19 mouse cellular contexts compared by ENCODE assay signal in the genomic region with DNA sequence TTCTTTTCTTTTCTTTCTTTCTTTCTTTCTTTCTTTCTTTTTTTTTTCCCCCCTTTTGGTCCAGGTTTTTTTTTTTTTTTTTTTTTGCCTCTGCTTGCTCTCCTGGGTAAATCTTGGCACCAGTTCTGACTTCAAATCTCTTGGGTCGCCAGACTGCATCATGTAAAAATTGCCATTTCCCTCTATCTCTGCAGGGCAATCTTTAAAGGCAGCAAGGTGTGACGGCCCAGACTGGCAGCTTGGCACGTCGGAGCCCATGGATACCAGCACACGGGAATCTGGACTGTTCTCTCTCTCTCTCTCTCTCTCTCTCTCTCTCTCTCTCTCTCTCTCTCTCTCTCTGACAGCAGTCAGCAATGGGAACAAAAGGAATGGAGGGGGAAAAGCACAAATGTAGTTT.
DNase-seq lines count a peak whose midpoint lies in the region; ATAC-seq lines count a peak whose summit lies in the region.
"Had no signal": no experiment of that assay in that cellular context is flagged by ENCODE, and none has a peak within 500 bp of the region (broad histone marks: within the 10 kb centered on the region; RNA-seq: fewer than 3 reads in every experiment).

No protein-coding gene starts in this region.

- H3K36me3 ChIP-seq in midbrain, embryonic 13.5 days, result no peaks in the 10 kb centered on the region
- H3K36me3 ChIP-seq in midbrain, embryonic 11.5 days (ENCODE audit: control insufficient read depth, insufficient read depth, low read length), result no peaks in the 10 kb centered on the region
- H3K36me3 ChIP-seq in hindbrain, embryonic 14.5 days (replicated peaks; ENCODE audit: control insufficient read depth, insufficient read depth), result no peaks in the 10 kb centered on the region
- H3K36me3 ChIP-seq in neural tube, embryonic 15.5 days, result no peaks in the 10 kb centered on the region
- H3K36me3 ChIP-seq: embryonic facial prominence, embryonic 10.5 days; midbrain, embryonic 12.5 days had no signal

- no peak overlapping the region for H3K4me2 ChIP-seq in midbrain, embryonic 13.5 days (replicated peaks)
- no peak overlapping the region for H3K4me2 ChIP-seq in midbrain, embryonic 11.5 days
- peak overlapping the region; percentile 30 for H3K4me2 ChIP-seq in hindbrain, embryonic 14.5 days (replicated peaks)
- H3K4me2 ChIP-seq in neural tube, embryonic 15.5 days, result peak overlapping the region; percentile 34
- H3K4me2 ChIP-seq: midbrain, embryonic 12.5 days had no signal

- H3K27me3 ChIP-seq in midbrain, embryonic 13.5 days, result no peaks in the 10 kb centered on the region
- H3K27me3 ChIP-seq in midbrain, embryonic 11.5 days (ENCODE audit: control insufficient read depth, insufficient read depth, low read length), result no peaks in the 10 kb centered on the region
- H3K27me3 ChIP-seq in hindbrain, embryonic 14.5 days (ENCODE audit: control insufficient read depth, insufficient read depth, low read length), result no peaks in the 10 kb centered on the region
- H3K27me3 ChIP-seq in neural tube, embryonic 15.5 days (replicated peaks), result no peaks in the 10 kb centered on the region
- H3K27me3 ChIP-seq: midbrain, embryonic 12.5 days had no signal

- H3K4me1 ChIP-seq in midbrain, embryonic 13.5 days (replicated peaks), result peaks cover 16% of the 10 kb centered on the region
- no peaks in the 10 kb centered on the region for H3K4me1 ChIP-seq in midbrain, embryonic 11.5 days (ENCODE audit: control insufficient read depth, insufficient read depth, low read length)
- peaks cover 4% of the 10 kb centered on the region; the same call in 1 of the 2 replicates for H3K4me1 ChIP-seq in hindbrain, embryonic 14.5 days (replicated peaks; ENCODE audit: control insufficient read depth, insufficient read depth, low read length)
- peaks cover 20% of the 10 kb centered on the region for H3K4me1 ChIP-seq in neural tube, embryonic 15.5 days
- H3K4me1 ChIP-seq: embryonic facial prominence, embryonic 10.5 days had no signal

- peak; percentile 10 for DNase-seq in cerebellum, adult 9-11 months
- no peak for DNase-seq in cerebellum, adult 11 months
- DNase-seq in midbrain, embryonic 11.5 days (ENCODE audit: low spot score, missing footprints), result no peak
- DNase-seq in hindbrain, embryonic 14.5 days (ENCODE audit: low spot score), result peak; percentile 64
- no peak for DNase-seq in embryo, embryonic 11 days
- DNase-seq in right cerebral cortex, postnatal 4 days, result no peak
- DNase-seq: adrenal gland, postnatal 36 days; heart, adult 18-20 months; heart, postnatal 14 days; liver, postnatal 0 days; lung, postnatal 36 days had no signal

- no peaks in the 10 kb centered on the region for H3K9me3 ChIP-seq in midbrain, embryonic 13.5 days
- H3K9me3 ChIP-seq in midbrain, embryonic 11.5 days (ENCODE audit: control insufficient read depth, low read length), result no peaks in the 10 kb centered on the region
- H3K9me3 ChIP-seq in hindbrain, embryonic 14.5 days (ENCODE audit: control insufficient read depth, low read length), result no peaks in the 10 kb centered on the region
- H3K9me3 ChIP-seq in neural tube, embryonic 15.5 days (replicated peaks), result no peaks in the 10 kb centered on the region
- H3K9me3 ChIP-seq: embryonic facial prominence, embryonic 10.5 days; midbrain, embryonic 12.5 days had no signal

- peak; percentile 66 for ATAC-seq in midbrain, embryonic 13.5 days
- ATAC-seq in midbrain, embryonic 11.5 days (ENCODE audit: low FRiP score), result no peak
- ATAC-seq in hindbrain, embryonic 14.5 days (ENCODE audit: low FRiP score), result peak; percentile 72
- ATAC-seq in neural tube, embryonic 15.5 days (ENCODE audit: low FRiP score), result peak; percentile 69; the same call in 1 of the 2 replicates
- ATAC-seq: activated CD4-positive, CD25-positive, alpha-beta regulatory T cell, adult 4 months; intestine, postnatal 0 days; liver, postnatal 0 days had no signal

- H3K9ac ChIP-seq in midbrain, embryonic 13.5 days (replicated peaks), result no peak overlapping the region
- no peak overlapping the region for H3K9ac ChIP-seq in midbrain, embryonic 11.5 days (ENCODE audit: low read length)
- no peak overlapping the region for H3K9ac ChIP-seq in hindbrain, embryonic 14.5 days
- H3K9ac ChIP-seq in neural tube, embryonic 15.5 days (replicated peaks), result no peak overlapping the region
- H3K9ac ChIP-seq: liver, postnatal 0 days; midbrain, embryonic 12.5 days had no signal

- H3K27ac ChIP-seq in midbrain, embryonic 13.5 days, result peak overlapping the region; percentile 57
- no peak overlapping the region for H3K27ac ChIP-seq in midbrain, embryonic 11.5 days (ENCODE audit: low read depth, low read length)
- peak overlapping the region; percentile 79 for H3K27ac ChIP-seq in hindbrain, embryonic 14.5 days
- H3K27ac ChIP-seq in neural tube, embryonic 15.5 days (replicated peaks), result peak overlapping the region; percentile 78
- H3K27ac ChIP-seq: embryonic facial prominence, embryonic 10.5 days; kidney, postnatal 0 days; midbrain, embryonic 12.5 days had no signal

- no peak overlapping the region for H3K4me3 ChIP-seq in midbrain, embryonic 13.5 days (replicated peaks)
- no peak overlapping the region for H3K4me3 ChIP-seq in midbrain, embryonic 11.5 days (ENCODE audit: low read depth, low read length)
- no peak overlapping the region for H3K4me3 ChIP-seq in hindbrain, embryonic 14.5 days (replicated peaks; ENCODE audit: low read length)
- H3K4me3 ChIP-seq in neural tube, embryonic 15.5 days (replicated peaks), result no peak overlapping the region
- H3K4me3 ChIP-seq: embryonic facial prominence, embryonic 10.5 days; erythroblast, embryonic 14.5 days; midbrain, embryonic 12.5 days had no signal

- WGBS in midbrain, embryonic 13.5 days, result 11% methylated on average over 5 of the region's 5 CpGs
- WGBS in midbrain, embryonic 11.5 days, result 26% methylated on average over 5 of the region's 5 CpGs
- 13% methylated on average over 5 of the region's 5 CpGs for WGBS in hindbrain, embryonic 14.5 days
- WGBS in neural tube, embryonic 15.5 days, result 7% methylated on average over 5 of the region's 5 CpGs

Comparison
In these comparisons a context has a peak if more than half of its experiments do, and no peak if none do; other contexts are left out.
1. DNase-seq: peak in cerebellum, adult 9-11 months (single experiment) and hindbrain, embryonic 14.5 days (single experiment); none in cerebellum, adult 11 months (single experiment), midbrain, embryonic 11.5 days (single experiment), embryo, embryonic 11 days (single experiment) and right cerebral cortex, postnatal 4 days (single experiment).
2. H3K4me2 ChIP-seq: peak in hindbrain, embryonic 14.5 days (single experiment) and neural tube, embryonic 15.5 days (single experiment); none in midbrain, embryonic 13.5 days (single experiment) and midbrain, embryonic 11.5 days (single experiment).